Mouse (Mus musculus): ENCODE data around the gene 4933427D14Rik.

DNA sequence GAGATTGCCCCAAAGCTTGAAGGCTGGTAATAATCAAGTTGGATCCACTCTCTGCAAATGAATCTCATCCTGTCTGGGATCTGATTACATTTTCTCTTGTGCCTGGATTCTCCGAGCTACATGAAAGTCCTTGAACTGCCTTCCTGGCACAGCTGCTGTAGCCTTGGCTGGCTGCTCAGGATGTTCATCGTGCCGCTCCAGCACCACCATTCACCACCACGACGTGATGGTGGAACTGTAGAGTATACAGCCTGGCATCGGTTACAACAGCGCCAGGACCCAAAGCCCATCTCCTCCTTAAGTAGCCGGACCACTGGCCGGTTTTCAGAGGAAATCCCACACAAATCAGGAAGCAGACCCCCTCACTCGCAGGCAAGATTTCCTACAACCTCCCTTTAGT, 74.2 kb downstream of the 4933427D14Rik start:
- TF ChIP-seq EP300 (IDR thresholded peaks at IDR 0.05; ENCODE audit: insufficient read depth, low read depth, low read length) (no peak), CTCF (IDR thresholded peaks at IDR 0.05; ENCODE audit: low read depth, low read length) (no peak)

All from ES-Bruce4 (cell line).